Mouse (Mus musculus) Patski (cell line): ENCODE data around the gene Zfp598. TPM values are rescaled to one million over a fixed set of nuclear protein-coding genes. Genes with fewer than 3 reads are reported as not detected.

Source experiments
- ATAC-seq: fragments of 100-300 bp; one replicate; pipeline ENCODE4 v1.8.0; 2021
- CTCF ChIA-PET: fragments of 350-600 bp; sonication (Branson Sonifier 250); formaldehyde crosslinking; loops from one replicate; lab custom pipeline; 2022; ENCODE audit warnings: inconsistent platforms; lab: Charles Lee
- POLR2A ChIA-PET: fragments of 350-600 bp; sonication (Branson Sonifier 250); formaldehyde crosslinking; loops from one replicate; lab custom pipeline; 2022; ENCODE audit warnings: antibody characterized with exemption, inconsistent platforms; lab: Charles Lee
- DNase-seq: peaks from one replicate; pipeline ENCODE4 v3.0.0-alpha.2; 2011; ENCODE audit warnings: low read depth, low spot score
- H3K27me3 ChIP-seq: fragments of 371-371 bp; one replicate; pipeline ENCODE4 v1.5.1; 2021
- CTCF ChIP-seq: fragments of 100-300 bp; IDR thresholded peaks from one replicate; pipeline ENCODE4 v1.5.1; 2021
- in situ Hi-C: fragments of 300-500 bp; cut with MboI; formaldehyde crosslinking; loops from 3 replicates; pipeline ENCODE4 v1.11.1; 2018; ENCODE audit warnings: low pct_unique_long_range_greater_than_20kb, mixed read lengths
- polyA plus RNA-seq: library from polyadenylated mRNA; unstranded; gene quantifications from one replicate; pipeline ENCODE4 v1.2.3, GENCODE M21; 2021

Gene Zfp598
- polyA plus RNA-seq, 1 experiment from 2014 or later = 48.0 TPM

GRCm38 (mm10) chr17:24723881-24724180 is 54.3 kb downstream of the Zfp598 start:
- ATAC-seq = no peak
- ChIA-PET CTCF (interaction anchor here (0.9 to 2.9 kb wide), 3 partner anchors 11 to 97 kb away, joined by 3 to 22 read pairs (median 5); partner anchors contain the start of genes Msrb1 and Syngr3), POLR2A (interaction anchor here (1.0 to 1.1 kb wide), 2 partner anchors 9 to 13 kb away, joined by 3 read pairs; partner anchors contain the start of gene Msrb1)
- in situ Hi-C loops = loop anchor here (5.0 kb wide), 1 partner anchor 1818 kb away; no protein-coding TSS in a partner anchor
- no peaks in the 10 kb centered on the region for H3K27me3 ChIP-seq
- no peak for TF ChIP-seq CTCF
- DNase-seq = no peak

- ATAC-seq (peak; percentile 18), DNase-seq (peak; percentile 73)
- in situ Hi-C loops = loop anchor here (5.0 kb wide), 1 partner anchor 1818 kb away; no protein-coding TSS in a partner anchor
- TF ChIP-seq CTCF = no peak
- ChIA-PET CTCF (interaction anchor here (0.9 to 2.9 kb wide), 3 partner anchors 10 to 97 kb away, joined by 3 to 22 read pairs (median 5); partner anchors contain the start of genes Msrb1 and Syngr3), POLR2A (interaction anchor here (0.7 to 1.1 kb wide), 4 partner anchors 9 to 494 kb away, joined by 3 read pairs; partner anchors contain the start of gene Msrb1)
- H3K27me3 ChIP-seq = no peaks in the 10 kb centered on the region
These were observed 54.7 kb downstream of the Zfp598 start, which contains the start of gene Ndufb10 for GRCm38 (mm10) chr17:24724184-24724583. Gene Ndufb10, minus strand, starts transcription at chr17:24724478.

GRCm38 (mm10) chr17:24725637-24726390 is 56.3 kb downstream of the Zfp598 start:
- no peak for TF ChIP-seq CTCF
- CTCF ChIA-PET = interaction anchor here (1.1 to 2.9 kb wide), 2 partner anchors 9 to 36 kb away, joined by 3 to 22 read pairs; partner anchors contain the start of gene Msrb1
- no peaks in the 10 kb centered on the region for H3K27me3 ChIP-seq
- DNase-seq (no peak), ATAC-seq (no peak)
- POLR2A ChIA-PET = interaction anchor here (0.6 kb wide), 1 partner anchor 220 kb away, joined by 3 read pairs; no protein-coding TSS in a partner anchor
- in situ Hi-C loops = no loop called here

- TF ChIP-seq CTCF = no peak
- in situ Hi-C loops = no loop called here
- no peak for DNase-seq
- ATAC-seq = no peak
- ChIA-PET CTCF (interaction anchor here (1.4 kb wide), 1 partner anchor 9 kb away, joined by 4 read pairs; the partner anchor contains the start of gene Msrb1), POLR2A (interaction anchor here (1.1 kb wide), 1 partner anchor 12 kb away, joined by 3 read pairs; no protein-coding TSS in a partner anchor)
- no peaks in the 10 kb centered on the region for H3K27me3 ChIP-seq
These were observed 58.1 kb downstream of the Zfp598 start, which contains the start of gene Rpl3l for GRCm38 (mm10) chr17:24727618-24728017. Gene Rpl3l, plus strand, starts transcription at chr17:24727820.

- no peak for DNase-seq
- in situ Hi-C loops = no loop called here
- ChIA-PET POLR2A (interaction anchor here (1.1 kb wide), 1 partner anchor 13 kb away, joined by 3 read pairs; no protein-coding TSS in a partner anchor), CTCF (interaction anchor here (1.4 kb wide), 1 partner anchor 8 kb away, joined by 4 read pairs; the partner anchor contains the start of gene Msrb1)
- ATAC-seq = no peak
- TF ChIP-seq CTCF = no peak
- H3K27me3 ChIP-seq = no peaks in the 10 kb centered on the region
These were observed 58.7 kb downstream of the Zfp598 start for GRCm38 (mm10) chr17:24728184-24728583.

- POLR2A ChIA-PET = no interaction called here
- CTCF ChIA-PET = no interaction called here
- in situ Hi-C loops = no loop called here
- no peaks in the 10 kb centered on the region for H3K27me3 ChIP-seq
- ATAC-seq = no peak
- DNase-seq = no peak
- no peak for TF ChIP-seq CTCF
These were observed 59.6 kb downstream of the Zfp598 start for GRCm38 (mm10) chr17:24729067-24729466.

- in situ Hi-C loops = no loop called here
- no peak for ATAC-seq
- H3K27me3 ChIP-seq = no peaks in the 10 kb centered on the region
- CTCF ChIA-PET = interaction anchor here (1.5 kb wide), 1 partner anchor 87 kb away, joined by 3 read pairs; no protein-coding TSS in a partner anchor
- no peak for DNase-seq
- POLR2A ChIA-PET = no interaction called here
- no peak for TF ChIP-seq CTCF
These were observed 61.3 kb downstream of the Zfp598 start for GRCm38 (mm10) chr17:24730787-24731186.

Other genes starting within 250 kb of the Zfp598 start
- gene Eci1, start 243.0 kb upstream of the Zfp598 start, polyA plus RNA-seq = 106 TPM
- 3.5 TPM for gene Dnase1l2, start 226.6 kb upstream of the Zfp598 start, polyA plus RNA-seq
- 36.9 TPM for gene E4f1, start 199.4 kb upstream of the Zfp598 start, polyA plus RNA-seq
- 41.3 TPM for gene Pgp, start 199.3 kb upstream of the Zfp598 start, polyA plus RNA-seq
- 0.06 TPM for gene Bricd5, start 195.8 kb upstream of the Zfp598 start, polyA plus RNA-seq
- gene Mlst8, start 190.6 kb upstream of the Zfp598 start, polyA plus RNA-seq = 23.1 TPM
- gene Caskin1, start 181.1 kb upstream of the Zfp598 start, polyA plus RNA-seq = 1.0 TPM
- gene Traf7, start 141.7 kb upstream of the Zfp598 start, polyA plus RNA-seq = 154 TPM
- gene Rab26, start 135.5 kb upstream of the Zfp598 start, polyA plus RNA-seq = 0.40 TPM
- 41.0 TPM for gene Pkd1, start 119.9 kb upstream of the Zfp598 start, polyA plus RNA-seq
- gene Tsc2, start 37.1 kb upstream of the Zfp598 start, polyA plus RNA-seq = 93.5 TPM
- 33.4 TPM for gene Nthl1, start 37.0 kb upstream of the Zfp598 start, polyA plus RNA-seq
- 32.3 TPM for gene Slc9a3r2, start 19.4 kb upstream of the Zfp598 start, polyA plus RNA-seq
- not detected for gene Npw, start 11.2 kb upstream of the Zfp598 start, polyA plus RNA-seq
- 2.7 TPM for gene Syngr3, start 20.3 kb downstream of the Zfp598 start, polyA plus RNA-seq
- gene Gfer, start 26.5 kb downstream of the Zfp598 start, polyA plus RNA-seq = 47.6 TPM
- gene Noxo1, start 26.5 kb downstream of the Zfp598 start, polyA plus RNA-seq = 2.4 TPM
- gene Tbl3, start 38.0 kb downstream of the Zfp598 start, polyA plus RNA-seq = 66.1 TPM
- gene Rnf151, start 48.4 kb downstream of the Zfp598 start, polyA plus RNA-seq = 0.08 TPM
- gene Rps2, start 48.4 kb downstream of the Zfp598 start, polyA plus RNA-seq = 1,141 TPM
- 362 TPM for gene Ndufb10, start 54.8 kb downstream of the Zfp598 start, polyA plus RNA-seq
- 0.15 TPM for gene Rpl3l, start 58.1 kb downstream of the Zfp598 start, polyA plus RNA-seq
- 100 TPM for gene Msrb1, start 67.0 kb downstream of the Zfp598 start, polyA plus RNA-seq
- 2.9 TPM for gene Hs3st6, start 83.3 kb downstream of the Zfp598 start, polyA plus RNA-seq
- gene Meiob, start 134.6 kb downstream of the Zfp598 start, polyA plus RNA-seq = 0.09 TPM
- gene Hagh, start 170.5 kb downstream of the Zfp598 start, polyA plus RNA-seq = 116 TPM
- 41.2 TPM for gene Fahd1, start 180.7 kb downstream of the Zfp598 start, polyA plus RNA-seq
- gene Igfals, start 196.3 kb downstream of the Zfp598 start, polyA plus RNA-seq = 0.12 TPM
- 49.8 TPM for gene Nubp2, start 216.7 kb downstream of the Zfp598 start, polyA plus RNA-seq
- gene Spsb3, start 217.0 kb downstream of the Zfp598 start, polyA plus RNA-seq = 32.4 TPM
- gene Eme2, start 225.4 kb downstream of the Zfp598 start, polyA plus RNA-seq = 21.4 TPM
- 115 TPM for gene Mrps34, start 225.4 kb downstream of the Zfp598 start, polyA plus RNA-seq
- gene Nme3, start 226.8 kb downstream of the Zfp598 start, polyA plus RNA-seq = 39.8 TPM